Comparison of ENCODE assay signal across 11 mouse cellular contexts in the genomic region with DNA sequence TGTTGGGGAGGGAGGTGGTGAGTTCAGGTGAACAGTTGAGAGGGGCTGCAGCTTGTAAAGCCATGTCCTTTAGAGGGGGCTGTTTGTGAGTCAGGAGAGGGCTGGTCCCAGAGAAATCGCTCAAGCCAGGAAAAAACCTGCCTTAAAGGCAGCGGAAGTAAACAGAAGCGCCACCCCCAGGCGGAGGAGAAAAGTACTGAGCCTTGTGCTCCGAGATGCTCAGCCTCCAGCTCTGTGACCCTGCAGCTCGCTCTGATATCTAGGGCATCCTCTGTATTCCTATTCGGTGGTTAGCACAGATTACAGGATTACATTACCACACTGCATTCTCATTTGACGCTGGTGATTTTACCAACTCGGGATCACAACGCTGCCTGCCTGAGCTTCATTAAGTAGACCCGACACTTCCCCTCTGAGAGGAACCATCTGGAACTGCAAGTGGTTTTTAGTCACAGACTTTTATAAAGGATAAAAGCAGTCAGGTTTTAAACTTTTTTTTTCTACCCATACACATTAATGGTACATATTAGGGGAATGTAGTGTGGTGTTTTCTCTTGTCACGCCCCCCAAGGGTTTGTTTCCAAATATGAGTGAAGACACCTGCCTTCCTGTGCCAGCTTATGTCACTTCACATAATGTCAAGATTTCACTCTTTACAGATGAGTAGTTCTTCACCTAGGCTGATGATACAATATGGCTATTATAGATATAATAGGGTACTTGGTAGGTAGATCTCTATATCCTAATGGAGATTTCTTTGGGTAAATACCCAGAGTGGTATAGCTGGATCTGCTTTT.
DNase-seq lines count a peak whose midpoint lies in the region; ATAC-seq and TF ChIP-seq lines count a peak whose summit lies in the region.
"Had no signal": no experiment of that assay in that cellular context is flagged by ENCODE, and none has a peak within 500 bp of the region (broad histone marks: within the 10 kb centered on the region; RNA-seq: fewer than 3 reads in every experiment).

No protein-coding gene starts in this region.

- H3K4me3 ChIP-seq in hindbrain, embryonic 11.5 days (ENCODE audit: low read depth, low read length) = no peak overlapping the region
- no peak overlapping the region for H3K4me3 ChIP-seq in hindbrain, embryonic 13.5 days
- H3K4me3 ChIP-seq in lung, postnatal 0 days (ENCODE audit: low read depth, low read length) = no peak overlapping the region
- H3K4me3 ChIP-seq in lung, adult 2 months (replicated peaks; ENCODE audit: extremely low read depth, low read depth, low read length) = no peak overlapping the region
- no peak overlapping the region for H3K4me3 ChIP-seq in limb, embryonic 12.5 days (replicated peaks)
- H3K4me3 ChIP-seq: stomach, embryonic 15.5 days had no signal

- no peaks in the 10 kb centered on the region for H3K36me3 ChIP-seq in hindbrain, embryonic 11.5 days (ENCODE audit: control insufficient read depth, insufficient read depth, low read length)
- H3K36me3 ChIP-seq in hindbrain, embryonic 13.5 days = 0 out of 2 replicates have a peak, but pooled peaks cover 8% of the 10 kb centered on the region
- H3K36me3 ChIP-seq in lung, postnatal 0 days (ENCODE audit: insufficient read depth, low read length) = no peaks in the 10 kb centered on the region
- H3K36me3 ChIP-seq in limb, embryonic 12.5 days = no peaks in the 10 kb centered on the region
- H3K36me3 ChIP-seq: stomach, embryonic 15.5 days had no signal

- TF ChIP-seq CTCF in lung, postnatal 0 days (IDR thresholded peaks at IDR 0.05) = peak; percentile 36
- TF ChIP-seq CTCF in lung, adult 2 months (IDR thresholded peaks at IDR 0.05; ENCODE audit: insufficient read depth, low read length) = no peak

- WGBS in hindbrain, embryonic 11.5 days = 57% methylated on average over 12 of the region's 12 CpGs
- 53% methylated on average over 12 of the region's 12 CpGs for WGBS in hindbrain, embryonic 13.5 days
- WGBS in lung, postnatal 0 days = 53% methylated on average over 12 of the region's 12 CpGs
- WGBS in lung, adult 2 months = 51% methylated on average over 12 of the region's 12 CpGs
- WGBS in limb, embryonic 12.5 days = 42% methylated on average over 12 of the region's 12 CpGs

- no peak overlapping the region for H3K9ac ChIP-seq in hindbrain, embryonic 11.5 days (ENCODE audit: low read depth, low read length)
- H3K9ac ChIP-seq in hindbrain, embryonic 13.5 days = no peak overlapping the region
- H3K9ac ChIP-seq in lung, postnatal 0 days (replicated peaks; ENCODE audit: low read depth) = no peak overlapping the region
- no peak overlapping the region for H3K9ac ChIP-seq in limb, embryonic 12.5 days (replicated peaks)
- H3K9ac ChIP-seq: stomach, embryonic 15.5 days had no signal

- ATAC-seq in hindbrain, embryonic 11.5 days (ENCODE audit: low FRiP score) = no peak
- ATAC-seq in hindbrain, embryonic 13.5 days (ENCODE audit: low FRiP score) = no peak
- ATAC-seq in lung, postnatal 0 days = no peak
- ATAC-seq in limb, embryonic 12.5 days (ENCODE audit: insufficient number of reproducible peaks, insufficient read depth, low FRiP score, low TSS enrichment, low read depth) = no peak
- no peak for ATAC-seq in erythroid progenitor cell, adult 5-6 weeks (replicated peaks; ENCODE audit: low FRiP score, poor library complexity, severe bottlenecking)
- ATAC-seq: CD4-positive, CD25-positive, alpha-beta regulatory T cell, adult 4 months had no signal

- H3K27me3 ChIP-seq in hindbrain, embryonic 11.5 days (ENCODE audit: control insufficient read depth, insufficient read depth, low read length) = no peaks in the 10 kb centered on the region
- no peaks in the 10 kb centered on the region for H3K27me3 ChIP-seq in hindbrain, embryonic 13.5 days
- H3K27me3 ChIP-seq in lung, postnatal 0 days (replicated peaks; ENCODE audit: insufficient read depth, low read length) = no peaks in the 10 kb centered on the region
- 0 out of 2 replicates have a peak, but pooled peaks cover 3% of the 10 kb centered on the region for H3K27me3 ChIP-seq in limb, embryonic 12.5 days
- H3K27me3 ChIP-seq: stomach, embryonic 15.5 days had no signal

- DNase-seq in hindbrain, embryonic 11.5 days (ENCODE audit: low spot score) = peak; percentile 24
- DNase-seq in lung, postnatal 0 days (ENCODE audit: low spot score) = no peak
- no peak for DNase-seq in lung, adult 2 months
- peak; percentile 54 for DNase-seq in brain, adult 2 months (ENCODE audit: low read depth, low spot score)
- DNase-seq in urinary bladder, postnatal 25 days (ENCODE audit: low spot score) = no peak

- H3K4me2 ChIP-seq in hindbrain, embryonic 11.5 days (replicated peaks; ENCODE audit: low read depth, low read length) = no peak overlapping the region
- no peak overlapping the region for H3K4me2 ChIP-seq in hindbrain, embryonic 13.5 days
- H3K4me2 ChIP-seq in lung, postnatal 0 days (replicated peaks; ENCODE audit: low read depth, low read length) = no peak overlapping the region
- 0 out of 2 replicates have a peak overlapping the region, but pooled peaks have one; percentile 53 for H3K4me2 ChIP-seq in limb, embryonic 12.5 days
- H3K4me2 ChIP-seq: heart, embryonic 11.5 days; stomach, embryonic 15.5 days had no signal

- H3K9me3 ChIP-seq in hindbrain, embryonic 11.5 days (ENCODE audit: control insufficient read depth, low read length) = no peaks in the 10 kb centered on the region
- H3K9me3 ChIP-seq in hindbrain, embryonic 13.5 days = no peaks in the 10 kb centered on the region
- H3K9me3 ChIP-seq in lung, postnatal 0 days (ENCODE audit: low read length) = no peaks in the 10 kb centered on the region
- no peaks in the 10 kb centered on the region for H3K9me3 ChIP-seq in limb, embryonic 12.5 days
- H3K9me3 ChIP-seq: stomach, embryonic 15.5 days had no signal

- TF ChIP-seq POLR2A in lung, adult 2 months (IDR thresholded peaks at IDR 0.05; ENCODE audit: borderline replicate concordance, extremely low read depth, low read depth, low read length) = no peak

- no peak for TF ChIP-seq EP300 in lung, postnatal 0 days (IDR thresholded peaks at IDR 0.05)

- H3K4me1 ChIP-seq in hindbrain, embryonic 11.5 days (replicated peaks; ENCODE audit: control insufficient read depth, insufficient read depth, low read length) = no peaks in the 10 kb centered on the region
- no peaks in the 10 kb centered on the region for H3K4me1 ChIP-seq in hindbrain, embryonic 13.5 days (replicated peaks)
- H3K4me1 ChIP-seq in lung, postnatal 0 days (ENCODE audit: insufficient read depth, low read depth, low read length) = no peaks in the 10 kb centered on the region
- no peaks in the 10 kb centered on the region for H3K4me1 ChIP-seq in lung, adult 2 months (ENCODE audit: control insufficient read depth, insufficient read depth, low read length)
- peaks cover 17% of the 10 kb centered on the region for H3K4me1 ChIP-seq in limb, embryonic 12.5 days (replicated peaks)
- H3K4me1 ChIP-seq: stomach, embryonic 15.5 days had no signal

- H3K27ac ChIP-seq in hindbrain, embryonic 11.5 days (ENCODE audit: low read depth, low read length) = no peak overlapping the region
- H3K27ac ChIP-seq in hindbrain, embryonic 13.5 days = no peak overlapping the region
- H3K27ac ChIP-seq in lung, postnatal 0 days (ENCODE audit: low read length) = no peak overlapping the region
- no peak overlapping the region for H3K27ac ChIP-seq in limb, embryonic 12.5 days
- H3K27ac ChIP-seq: stomach, embryonic 15.5 days had no signal

Comparison
In these comparisons a context has a peak if more than half of its experiments do, and no peak if none do; other contexts are left out.
1. DNase-seq: peak in hindbrain, embryonic 11.5 days (single experiment) and brain, adult 2 months (single experiment); none in lung, postnatal 0 days (single experiment), lung, adult 2 months (single experiment) and urinary bladder, postnatal 25 days (single experiment).